8 mouse cellular contexts compared by ENCODE assay signal in genomic region chr15:102742589-102742988, GRCm38 (mm10). TPM values are rescaled to one million over a fixed set of nuclear protein-coding genes. Genes with fewer than 3 reads are reported as not detected.
DNase-seq lines count a peak whose midpoint lies in the region; ATAC-seq lines count a peak whose summit lies in the region.

No protein-coding gene starts in this region.

- no peaks in the 10 kb centered on the region for H3K36me3 ChIP-seq in hindbrain, embryonic 14.5 days (replicated peaks; ENCODE audit: control insufficient read depth, insufficient read depth)

- H3K27ac ChIP-seq in hindbrain, embryonic 14.5 days, result peak overlapping the region; percentile 97

- peaks cover 51% of the 10 kb centered on the region for H3K4me1 ChIP-seq in hindbrain, embryonic 14.5 days (replicated peaks; ENCODE audit: control insufficient read depth, insufficient read depth, low read length)

- no peaks in the 10 kb centered on the region for H3K9me3 ChIP-seq in hindbrain, embryonic 14.5 days (ENCODE audit: control insufficient read depth, low read length)

- H3K27me3 ChIP-seq in hindbrain, embryonic 14.5 days (ENCODE audit: control insufficient read depth, insufficient read depth, low read length), result peaks cover 18% of the 10 kb centered on the region

- no peak overlapping the region for H3K4me2 ChIP-seq in hindbrain, embryonic 14.5 days (replicated peaks)

- 0% methylated on average over 10 of the region's 10 CpGs for WGBS in hindbrain, embryonic 14.5 days

- no peak overlapping the region for H3K9ac ChIP-seq in hindbrain, embryonic 14.5 days

- no peak; the same call in 1 of the 2 replicates for ATAC-seq in hindbrain, embryonic 14.5 days (ENCODE audit: low FRiP score)

- no peak overlapping the region for H3K4me3 ChIP-seq in hindbrain, embryonic 14.5 days (replicated peaks; ENCODE audit: low read length)

- DNase-seq in R1 (ENCODE audit: low read depth, low spot score), result peak; percentile 90
- DNase-seq in cerebellum, postnatal 10 days, result peak; percentile 98 to 100
- peak; percentile 87 to 91 for DNase-seq in frontal cortex, postnatal 10 days (ENCODE audit: low spot score in 2 of 2)
- peak; percentile 98 for DNase-seq in hindbrain, embryonic 14.5 days (ENCODE audit: low spot score)
- DNase-seq in layer of hippocampus, postnatal 14 days (ENCODE audit: low spot score in 2 of 2), result peak; percentile 93 to 96
- peak; percentile 94 for DNase-seq in lung, postnatal 25 days (ENCODE audit: low spot score)
- peak; percentile 94 for DNase-seq in retina, postnatal 1 day
- peak; percentile 81 to 82 for DNase-seq in urinary bladder, adult 18-20 months (ENCODE audit: low spot score in 2 of 2)

RNA-seq across cellular contexts. Expression of gene Calcoco1, which starts 20.6 kb away (rescaled TPM):
- 32.2 and 33.1 TPM in 2 replicates for polyA plus RNA-seq in hindbrain, embryonic 14.5 days (2014; fragmentation: Nextera tagmentation; extraction: Ambion mirVana)
- 10 to 100 TPM; 66.9 to 69.6 TPM for total RNA-seq in layer of hippocampus, postnatal 14 days (2021)
